Mouse (Mus musculus): ENCODE measurements around the gene 2010111I01Rik. TPM values are rescaled to one million over a fixed set of nuclear protein-coding genes. Genes with fewer than 3 reads are reported as not detected.

Gene 2010111I01Rik
- total and polyA plus RNA-seq, 3 experiments: 26.3 to 32.7 TPM; not detected in 1

GRCm38 (mm10) chr13:62943274-62943830 lies 21.3 kb upstream of the 2010111I01Rik start:
- TF ChIP-seq GATA1 (IDR thresholded peaks at IDR 0.05; ENCODE audit: low read depth, low read length): no peak
- Histone ChIP-seq H3K4me3 (ENCODE audit: control insufficient read depth in 1 of 2, insufficient read depth in 1 of 2, low read depth in 2 of 2, low read length in 2 of 2) (no peak overlapping the region), H3K27me3 (ENCODE audit: control insufficient read depth in 1 of 2, insufficient read depth in 2 of 2, low read length in 2 of 2) (peaks cover 1 to 5% of the 10 kb centered on the region in 2 experiments; a peak in 2 of 4 replicates), H3K79me2 (ENCODE audit: control insufficient read depth, insufficient read depth, low read length, poor library complexity) (no peaks in the 10 kb centered on the region), H3K27ac (ENCODE audit: control insufficient read depth, low read depth, low read length) (no peak overlapping the region), H3K4me1 (ENCODE audit: control insufficient read depth in 1 of 2, insufficient read depth in 2 of 2, low read length in 2 of 2) (peaks cover 12 to 16% of the 10 kb centered on the region in 2 experiments), H3K9ac (ENCODE audit: control insufficient read depth, low read depth, low read length, poor library complexity, severe bottlenecking) (no peak overlapping the region), H3K36me3 (ENCODE audit: control insufficient read depth in 1 of 2, insufficient read depth in 2 of 2, low read length in 2 of 2) (peaks cover 0 to 13% of the 10 kb centered on the region in 2 experiments; a peak in 2 of 4 replicates), H3K9me3 (replicated peaks; ENCODE audit: insufficient read depth, low read length) (no peaks in the 10 kb centered on the region)
- peak; percentile 15 for DNase-seq (ENCODE audit: low read depth, low spot score)

- H3K4me1 ChIP-seq (ENCODE audit: control insufficient read depth in 1 of 2, insufficient read depth in 2 of 2, low read length in 2 of 2): peaks cover 7 to 10% of the 10 kb centered on the region in 2 experiments
- H3K36me3 ChIP-seq (ENCODE audit: control insufficient read depth in 1 of 2, insufficient read depth in 2 of 2, low read length in 2 of 2): peaks cover 0 to 8% of the 10 kb centered on the region in 2 experiments; a peak in 2 of 4 replicates
- TF ChIP-seq ZMIZ1 (IDR thresholded peaks at IDR 0.05; ENCODE audit: low read depth, low read length) (no peak), JUND (IDR thresholded peaks at IDR 0.05; ENCODE audit: low read depth, low read length) (no peak), TAL1 (IDR thresholded peaks at IDR 0.05; ENCODE audit: low read length) (no peak), ELF1 (IDR thresholded peaks at IDR 0.05; ENCODE audit: low read depth, low read length) (no peak), MYB (IDR thresholded peaks at IDR 0.05; ENCODE audit: low read depth, low read length) (no peak), SMC3 (IDR thresholded peaks at IDR 0.05; ENCODE audit: low read depth, low read length) (no peak), ETS1 (IDR thresholded peaks at IDR 0.05; ENCODE audit: low read depth, low read length) (no peak), TCF12 (IDR thresholded peaks at IDR 0.05; ENCODE audit: low read depth, low read length) (no peak), NELFE (IDR thresholded peaks at IDR 0.05; ENCODE audit: low read depth, low read length) (no peak), HCFC1 (IDR thresholded peaks at IDR 0.05; ENCODE audit: low read depth, low read length) (no peak), TBP (IDR thresholded peaks at IDR 0.05; ENCODE audit: low read depth, low read length) (no peak), POLR2AphosphoS2 (IDR thresholded peaks at IDR 0.05; ENCODE audit: low read length) (no peak), KAT2A (conservative IDR thresholded peaks at IDR 0.05; ENCODE audit: low read depth, low read length) (no peak), BHLHE40 (IDR thresholded peaks at IDR 0.05; ENCODE audit: borderline replicate concordance, low read depth, low read length) (no peak), MXI1 (IDR thresholded peaks at IDR 0.05; ENCODE audit: low read depth, low read length) (no peak), ZNF384 (IDR thresholded peaks at IDR 0.05; ENCODE audit: low read depth, low read length) (no peak)
- no peak overlapping the region for H3K4me3 ChIP-seq (ENCODE audit: control insufficient read depth in 1 of 2, insufficient read depth in 1 of 2, low read depth in 2 of 2, low read length in 2 of 2)
- no peaks in the 10 kb centered on the region for H3K79me2 ChIP-seq (ENCODE audit: control insufficient read depth, insufficient read depth, low read length, poor library complexity)
- no peak overlapping the region for H3K27ac ChIP-seq (ENCODE audit: control insufficient read depth, low read depth, low read length)
- H3K27me3 ChIP-seq (ENCODE audit: control insufficient read depth in 1 of 2, insufficient read depth in 2 of 2, low read length in 2 of 2): peaks cover 1 to 5% of the 10 kb centered on the region in 2 experiments; a peak in 2 of 4 replicates
- no peak for DNase-seq (ENCODE audit: low read depth, low spot score)
- no peaks in the 10 kb centered on the region for H3K9me3 ChIP-seq (replicated peaks; ENCODE audit: insufficient read depth, low read length)
- H3K9ac ChIP-seq (ENCODE audit: control insufficient read depth, low read depth, low read length, poor library complexity, severe bottlenecking): no peak overlapping the region
Measured at GRCm38 (mm10) chr13:62944109-62944508, 20.6 kb upstream of the 2010111I01Rik start.

All from MEL (cell line).